Mouse (Mus musculus) olfactory bulb, adult 2 months (tissue): ENCODE measurements around the gene Mansc4.

Source experiments
- CTCF ChIP-seq: fragments of 200-500 bp; IDR thresholded peaks from 2 replicates; pipeline ENCODE4 v1.5.1; 2012; ENCODE audit warnings: low read depth, mild to moderate bottlenecking, low read length, moderate library complexity; ENCODE audit not compliant: insufficient read depth
- POLR2A ChIP-seq: fragments of 200-500 bp; IDR thresholded peaks from 2 replicates; pipeline ENCODE4 v1.6.1; 2012; ENCODE audit warnings: mild to moderate bottlenecking, low read depth, low read length, moderate library complexity; ENCODE audit not compliant: insufficient read depth

DNA sequence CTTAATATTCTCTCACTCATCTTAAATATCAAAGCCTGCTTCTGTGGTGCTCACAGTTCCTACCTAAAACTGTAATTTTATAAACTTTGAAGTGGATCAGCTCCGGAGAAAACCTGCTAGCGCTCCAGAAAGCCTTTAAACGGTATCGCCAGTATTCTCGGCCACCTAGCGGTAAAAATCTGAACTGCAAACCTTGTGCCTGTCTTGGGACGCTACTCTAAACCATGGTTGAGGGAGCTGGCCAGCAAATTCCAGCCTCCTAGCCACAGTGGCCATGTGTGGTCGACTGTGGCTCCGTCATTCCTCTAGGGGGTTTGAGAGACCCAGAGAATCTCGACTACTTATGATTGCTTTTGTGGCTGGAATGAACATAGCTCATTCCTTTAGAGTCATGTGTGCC, 29.7 kb upstream of the Mansc4 start:
- TF ChIP-seq CTCF (no peak), POLR2A (no peak)
